ENCODE assay signal across 9 mouse cellular contexts in genomic region chr10:44292205-44292604, GRCm38 (mm10). TPM values are rescaled to one million over a fixed set of nuclear protein-coding genes. Genes with fewer than 3 reads are reported as not detected.
DNase-seq lines count a peak whose midpoint lies in the region; ATAC-seq and TF ChIP-seq lines count a peak whose summit lies in the region.
"Had no signal": no experiment of that assay in that cellular context is flagged by ENCODE, and none has a peak within 500 bp of the region (broad histone marks: within the 10 kb centered on the region; RNA-seq: fewer than 3 reads in every experiment).

No protein-coding gene starts in this region.

- no peak overlapping the region for H3K4me3 ChIP-seq in liver, postnatal 0 days (ENCODE audit: low read depth, low read length)
- H3K4me3 ChIP-seq in liver, embryonic 12.5 days: no peak overlapping the region
- H3K4me3 ChIP-seq in hindbrain, embryonic 16.5 days (ENCODE audit: low read length): no peak overlapping the region
- H3K4me3 ChIP-seq: heart, embryonic 15.5 days had no signal

- peak; percentile 80 for ATAC-seq in frontal cortex, adult (ENCODE audit: low TSS enrichment)
- no peak for ATAC-seq in liver, postnatal 0 days
- no peak for ATAC-seq in liver, embryonic 12.5 days
- peak; percentile 58; the same call in 1 of the 2 replicates for ATAC-seq in hindbrain, embryonic 16.5 days

- no peak for TF ChIP-seq EP300 in liver, postnatal 0 days (IDR thresholded peaks at IDR 0.05; ENCODE audit: low read depth)

- no peak overlapping the region for H3K4me2 ChIP-seq in liver, postnatal 0 days (ENCODE audit: low read depth, low read length)
- no peak overlapping the region for H3K4me2 ChIP-seq in liver, embryonic 12.5 days
- no peak overlapping the region for H3K4me2 ChIP-seq in hindbrain, embryonic 16.5 days (ENCODE audit: low read length)
- H3K4me2 ChIP-seq: heart, embryonic 15.5 days had no signal

- TF ChIP-seq CTCF in liver, postnatal 0 days (IDR thresholded peaks at IDR 0.05; ENCODE audit: low read depth): peak; percentile 72

- H3K27ac ChIP-seq in liver, postnatal 0 days (ENCODE audit: low read depth): no peak overlapping the region
- no peak overlapping the region for H3K27ac ChIP-seq in liver, embryonic 12.5 days
- H3K27ac ChIP-seq in hindbrain, embryonic 16.5 days (ENCODE audit: low read depth, low read length): no peak overlapping the region
- H3K27ac ChIP-seq: heart, embryonic 15.5 days had no signal

- WGBS in liver, postnatal 0 days (ENCODE audit: insufficient replicate concordance): 52% methylated on average over 3 of the region's 3 CpGs
- WGBS in liver, embryonic 12.5 days (ENCODE audit: insufficient replicate concordance): 60% methylated on average over 3 of the region's 3 CpGs
- 60% methylated on average over 3 of the region's 3 CpGs for WGBS in hindbrain, embryonic 16.5 days

- H3K27me3 ChIP-seq in liver, postnatal 0 days (ENCODE audit: insufficient read depth, low read length): no peaks in the 10 kb centered on the region
- no peaks in the 10 kb centered on the region for H3K27me3 ChIP-seq in liver, embryonic 12.5 days (replicated peaks)
- no peaks in the 10 kb centered on the region for H3K27me3 ChIP-seq in hindbrain, embryonic 16.5 days (replicated peaks; ENCODE audit: control insufficient read depth, insufficient read depth, low read length)
- H3K27me3 ChIP-seq: heart, embryonic 15.5 days had no signal

- peaks cover 17% of the 10 kb centered on the region for H3K36me3 ChIP-seq in liver, postnatal 0 days (replicated peaks; ENCODE audit: insufficient read depth, low read length)
- H3K36me3 ChIP-seq in liver, embryonic 12.5 days: peaks cover 42% of the 10 kb centered on the region
- peaks cover 8% of the 10 kb centered on the region; the same call in 1 of the 2 replicates for H3K36me3 ChIP-seq in hindbrain, embryonic 16.5 days (ENCODE audit: control insufficient read depth, insufficient read depth, low read length)

- no peak for DNase-seq in frontal cortex, postnatal 14 days (ENCODE audit: low spot score in 2 of 2)
- no peak for DNase-seq in liver, postnatal 0 days
- peak; percentile 31 for DNase-seq in R1 (ENCODE audit: low read depth, low spot score)
- DNase-seq in retina, postnatal 1 day: peak; percentile 52
- DNase-seq in ovary, postnatal 36 days (ENCODE audit: low spot score): no peak

- H3K9me3 ChIP-seq in liver, postnatal 0 days (ENCODE audit: low read length): no peaks in the 10 kb centered on the region
- H3K9me3 ChIP-seq in liver, embryonic 12.5 days (replicated peaks): no peaks in the 10 kb centered on the region
- no peaks in the 10 kb centered on the region for H3K9me3 ChIP-seq in hindbrain, embryonic 16.5 days (ENCODE audit: control insufficient read depth, low read length)
- H3K9me3 ChIP-seq: heart, embryonic 15.5 days had no signal

- no peak overlapping the region for H3K9ac ChIP-seq in liver, postnatal 0 days (replicated peaks)
- no peak overlapping the region for H3K9ac ChIP-seq in liver, embryonic 12.5 days
- no peak overlapping the region for H3K9ac ChIP-seq in hindbrain, embryonic 16.5 days (ENCODE audit: low read depth, low read length)
- H3K9ac ChIP-seq: heart, embryonic 15.5 days had no signal

- no peaks in the 10 kb centered on the region for H3K4me1 ChIP-seq in liver, postnatal 0 days (ENCODE audit: insufficient read depth)
- H3K4me1 ChIP-seq in liver, embryonic 12.5 days: no peaks in the 10 kb centered on the region
- no peaks in the 10 kb centered on the region for H3K4me1 ChIP-seq in hindbrain, embryonic 16.5 days (ENCODE audit: control insufficient read depth, insufficient read depth, low read depth, low read length)
- H3K4me1 ChIP-seq: heart, embryonic 15.5 days had no signal

RNA-seq across cellular contexts. Expression of gene Atg5, which starts 24.0 kb away (rescaled TPM):
- polyA plus RNA-seq in liver, postnatal 0 days (2015; fragmentation: Nextera tagmentation; extraction: Ambion mirVana): 26.6 and 26.7 TPM in 2 replicates
- polyA plus RNA-seq in liver, embryonic 12.5 days (2016; fragmentation: Nextera tagmentation; extraction: Ambion mirVana): 22.2 and 26.9 TPM in 2 replicates
- polyA plus RNA-seq in hindbrain, embryonic 16.5 days (2015; fragmentation: Nextera tagmentation; extraction: Ambion mirVana): 44.4 and 47.2 TPM in 2 replicates

Comparison
In these comparisons a context has a peak if more than half of its experiments do, and no peak if none do; other contexts are left out.
1. ATAC-seq: peak in frontal cortex, adult (single experiment) and hindbrain, embryonic 16.5 days (single experiment); none in liver, postnatal 0 days (single experiment) and liver, embryonic 12.5 days (single experiment).
2. DNase-seq: peak in R1 (single experiment) and retina, postnatal 1 day (single experiment); none in frontal cortex, postnatal 14 days (0 of 2), liver, postnatal 0 days (single experiment) and ovary, postnatal 36 days (single experiment).